Mouse (Mus musculus) erythroblast, adult 5-6 weeks (primary cell): Measurements from ENCODE around the gene Scgb3a1. TPM values are rescaled to one million over a fixed set of nuclear protein-coding genes. Genes with fewer than 3 reads are reported as not detected.

ENCODE experiments used
- ATAC-seq: replicated peaks from 2 replicates; pipeline ENCODE4 v1.8.0; 2016; ENCODE audit warnings: moderate number of reproducible peaks, mild to moderate bottlenecking, moderate TSS enrichment, inconsistent platforms; ENCODE audit not compliant: poor library complexity, low FRiP score, severe bottlenecking
- total RNA-seq, 2 experiments: library from RNA; stranded (forward) in 1 of 2; stranded (reverse) in 1 of 2; fragments of 150-400 nt in 1 of 2; fragments of 200-764, 138-1000 nt in 1 of 2; gene quantifications; 2 replicates each; pipeline versions ENCODE4 v1.2.3 to v1.2.4; 2015 to 2017; ENCODE audit warnings: low replicate concordance in 2 of 2

Gene Scgb3a1
- total RNA-seq, 2 experiments from 2014 or later: not detected

GRCm38 (mm10) chr11:49655501-49655900, 7.9 kb upstream of the Scgb3a1 start:
- ATAC-seq: no peak

- ATAC-seq: no peak
These were observed 5.3 kb upstream of the Scgb3a1 start for GRCm38 (mm10) chr11:49658065-49658464.

DNA sequence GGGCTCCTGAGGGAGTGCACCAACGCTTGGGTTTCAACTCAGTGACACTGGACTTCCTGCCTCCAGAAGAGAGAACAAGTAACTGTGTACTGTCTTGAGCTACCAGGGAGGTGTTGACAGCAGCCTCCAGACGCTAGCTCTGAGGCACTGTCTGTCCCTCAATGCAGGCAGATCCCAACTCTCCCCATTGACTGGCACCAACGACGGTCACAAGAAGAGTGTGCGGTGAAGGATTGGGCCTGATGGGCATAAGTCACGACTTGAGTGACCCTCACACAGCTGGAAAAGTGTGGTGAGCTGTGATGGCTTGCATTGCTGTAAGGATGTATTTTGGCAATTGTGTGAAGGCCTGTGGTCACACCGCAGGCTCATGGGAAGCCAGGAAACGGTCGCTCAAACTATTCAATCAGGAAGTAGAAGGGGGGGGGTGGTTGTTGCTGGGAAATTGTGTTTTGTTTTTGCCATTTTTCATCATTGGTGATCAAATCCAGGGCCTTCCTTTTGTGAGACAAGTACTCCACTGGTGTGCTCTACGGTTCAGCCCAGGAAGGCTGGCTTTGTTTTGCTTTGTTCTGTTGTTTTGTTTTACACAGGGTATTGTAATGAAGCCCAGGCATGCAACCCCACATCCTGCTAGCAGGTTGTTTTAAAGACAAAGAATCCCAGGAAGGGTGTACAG, 4.5 kb upstream of the Scgb3a1 start:
- no peak for ATAC-seq

- ATAC-seq: no peak
These were observed 4.0 kb upstream of the Scgb3a1 start for GRCm38 (mm10) chr11:49659470-49659799.

DNA sequence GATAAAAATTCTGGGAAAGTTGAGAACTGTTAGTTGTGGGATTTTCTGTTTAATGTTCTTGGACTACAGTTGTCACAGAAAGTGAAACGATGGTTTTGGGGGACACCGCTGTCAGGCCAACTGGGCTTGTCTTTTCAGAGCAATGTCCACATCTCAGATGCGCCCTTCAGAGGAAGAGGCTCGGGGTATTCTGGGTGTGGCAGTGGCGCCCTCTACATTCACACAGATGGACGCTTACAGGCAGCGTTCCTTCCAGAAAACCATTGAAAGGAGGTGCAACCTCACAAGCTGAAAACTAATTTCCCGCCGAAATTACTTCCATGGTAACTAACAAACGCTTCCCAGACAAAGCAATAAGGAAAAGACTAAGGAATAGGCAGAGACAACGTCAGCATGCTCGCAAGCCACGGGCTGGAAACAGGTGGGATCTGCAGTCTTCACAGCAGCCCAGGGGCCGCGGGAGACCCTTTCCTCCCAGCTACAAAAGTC, 1.1 kb upstream of the Scgb3a1 start:
- ATAC-seq: no peak

GRCm38 (mm10) chr11:49664262-49665140, 1.1 kb downstream of the Scgb3a1 start:
- no peak for ATAC-seq

DNA sequence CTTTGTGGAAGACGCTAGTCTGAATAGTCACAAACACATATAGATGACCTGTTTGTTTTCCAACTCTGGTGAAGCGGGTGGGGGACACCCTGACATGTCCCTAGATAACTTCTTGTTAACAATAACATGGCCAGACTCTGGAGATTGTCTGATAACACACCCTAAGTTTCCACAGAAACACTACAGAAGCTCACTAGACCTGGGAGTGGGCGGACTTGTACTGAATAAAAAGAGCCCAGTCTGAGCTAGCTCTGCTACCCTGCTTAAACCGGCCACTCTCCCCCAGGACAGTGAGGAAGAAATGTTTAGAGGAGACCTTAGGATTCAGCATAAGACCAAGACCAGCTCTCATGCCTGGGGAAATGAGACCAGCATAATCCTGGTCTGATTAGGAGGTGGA, 2.1 kb downstream of the Scgb3a1 start:
- no peak for ATAC-seq

DNA sequence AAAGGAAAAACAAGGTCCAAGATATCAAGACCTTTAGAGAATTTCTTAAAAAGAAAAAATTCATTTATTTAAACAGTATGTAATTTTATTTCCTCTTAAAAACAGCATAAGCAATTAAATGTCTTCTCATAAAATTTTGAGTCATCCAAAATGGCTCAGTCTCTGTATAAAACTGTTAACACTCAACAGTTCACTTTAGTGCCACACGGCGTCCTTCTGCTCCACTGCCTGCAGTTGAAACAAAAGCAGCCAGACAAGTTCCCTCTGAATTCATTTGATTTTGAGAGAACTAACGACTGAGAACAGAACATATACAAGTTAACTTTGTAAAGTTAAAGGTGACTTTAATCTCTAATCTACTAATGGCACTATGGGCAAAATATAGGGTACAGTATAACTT, 10.0 kb downstream of the Scgb3a1 start:
- ATAC-seq: no peak

DNA sequence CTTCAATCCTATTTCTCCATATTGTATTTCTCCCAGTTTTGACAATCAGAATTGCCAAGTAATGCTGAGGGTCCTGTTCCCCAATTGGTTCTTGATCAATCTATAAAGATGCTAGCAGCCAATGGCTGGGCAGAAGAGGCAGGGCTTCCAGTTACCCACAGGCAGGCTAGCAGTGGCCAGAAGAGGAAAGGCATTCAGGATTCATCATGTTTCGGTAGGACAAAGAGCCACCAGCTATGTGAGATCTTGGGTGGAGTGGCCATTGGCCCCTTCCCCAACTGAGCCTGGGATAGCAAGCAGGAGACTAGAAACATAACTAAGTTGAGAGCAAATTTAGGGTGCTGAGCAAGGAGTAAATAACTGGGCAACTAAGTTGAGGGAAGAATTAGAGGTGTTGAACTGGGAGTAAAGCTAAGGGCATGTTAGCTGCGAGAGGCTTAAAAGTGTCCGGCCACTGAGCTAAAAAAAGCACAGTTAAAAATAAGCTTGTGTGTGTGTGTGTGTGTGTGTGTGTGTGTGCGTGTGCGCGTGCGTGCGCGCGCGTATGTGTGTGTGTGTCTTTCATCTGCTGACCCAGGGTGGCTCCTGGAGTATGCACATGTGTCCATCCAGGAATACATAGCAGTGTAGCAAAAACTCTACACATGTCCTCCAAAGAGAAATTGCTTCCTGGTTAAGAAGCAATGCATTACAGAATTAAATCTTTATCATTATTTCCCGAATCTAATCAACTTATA, 21.0 kb downstream of the Scgb3a1 start:
- no peak for ATAC-seq

GRCm38 (mm10) chr11:49695013-49695412, 31.6 kb downstream of the Scgb3a1 start:
- no peak for ATAC-seq

- no peak for ATAC-seq
These were observed 32.3 kb downstream of the Scgb3a1 start for GRCm38 (mm10) chr11:49695695-49696094.

- ATAC-seq: no peak
These were observed 33.1 kb downstream of the Scgb3a1 start for GRCm38 (mm10) chr11:49696472-49696871.

DNA sequence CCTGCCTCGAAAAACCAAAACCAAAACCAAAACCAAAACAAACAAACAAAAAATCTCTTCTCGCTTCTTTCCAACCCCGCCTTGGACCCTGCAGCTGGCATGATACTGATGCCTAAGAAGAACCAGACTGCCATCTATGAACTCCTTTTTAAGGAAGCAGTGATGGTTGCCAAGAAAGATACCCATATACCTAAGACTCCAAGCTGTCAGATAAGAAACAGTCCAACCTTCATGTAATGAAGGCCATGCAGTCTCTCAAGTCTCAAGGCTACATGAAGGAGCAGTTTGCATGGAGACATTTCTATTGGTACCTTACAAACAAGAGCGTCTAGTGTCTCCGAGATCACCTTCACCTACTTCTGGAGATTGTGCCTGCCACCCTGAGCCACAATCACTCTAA, 34.4 kb downstream of the Scgb3a1 start:
- no peak for ATAC-seq

DNA sequence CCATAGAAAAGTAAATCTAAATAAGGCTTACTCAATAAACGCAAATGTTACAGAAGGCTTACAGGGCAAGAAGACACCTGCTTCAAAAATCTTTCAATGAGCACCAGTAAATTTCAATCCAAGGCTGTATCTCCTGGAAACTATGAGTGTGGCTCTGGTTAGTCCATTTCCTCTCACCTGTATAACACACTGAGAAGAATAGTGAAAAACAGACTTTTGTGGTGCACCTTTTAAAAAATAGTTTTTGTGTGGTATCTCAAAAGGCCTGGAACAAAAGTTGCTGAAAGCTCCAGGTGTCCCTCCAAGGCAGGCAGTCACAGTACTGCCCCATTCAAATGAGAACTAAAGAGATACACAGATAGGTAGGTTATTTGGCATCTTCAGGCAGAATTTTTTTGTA, 35.7 kb downstream of the Scgb3a1 start:
- ATAC-seq: no peak

GRCm38 (mm10) chr11:49702014-49702413, 38.6 kb downstream of the Scgb3a1 start:
- ATAC-seq: no peak

- no peak for ATAC-seq
These were observed 41.4 kb downstream of the Scgb3a1 start for GRCm38 (mm10) chr11:49704804-49705203.

DNA sequence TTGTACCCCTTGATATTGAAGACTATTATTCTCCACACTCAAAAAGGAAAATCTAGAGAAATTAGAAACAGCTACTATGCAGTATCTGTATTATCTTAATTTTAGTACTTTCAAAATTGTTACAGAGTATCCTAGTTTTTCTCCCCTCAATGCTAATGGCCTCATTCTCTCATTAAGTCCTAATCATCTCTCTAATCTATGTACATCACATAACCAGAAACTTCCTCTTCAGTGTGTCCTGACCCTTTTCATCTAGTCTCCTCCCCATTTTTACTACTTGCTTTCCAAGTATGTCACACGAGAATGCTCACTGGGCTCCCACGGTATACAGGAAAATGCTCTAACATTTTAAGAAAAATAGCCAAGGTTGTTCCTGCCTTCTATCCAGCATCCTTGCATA, 44.4 kb downstream of the Scgb3a1 start:
- ATAC-seq: no peak

DNA sequence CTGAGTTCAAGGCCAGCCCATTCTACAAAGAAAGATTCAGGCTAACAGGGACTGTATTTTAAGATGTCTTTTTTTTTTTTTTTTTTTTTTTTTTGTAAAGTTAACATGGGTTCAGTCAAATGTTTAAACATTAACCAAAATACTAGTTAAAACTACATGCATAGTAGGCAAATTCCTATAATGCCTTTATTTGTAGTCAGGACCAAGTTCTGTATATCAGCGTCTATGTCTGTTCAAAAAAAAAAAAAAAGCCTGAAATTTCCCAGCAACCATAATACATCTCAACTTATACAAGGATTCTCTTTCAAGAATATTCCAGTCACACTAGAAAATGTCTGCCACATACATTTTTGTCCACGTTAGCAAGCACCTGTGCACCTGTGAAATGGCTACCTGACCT, 47.3 kb downstream of the Scgb3a1 start:
- ATAC-seq: no peak

- no peak for ATAC-seq
These were observed 48.7 kb downstream of the Scgb3a1 start for GRCm38 (mm10) chr11:49711981-49712554.
